Mouse (Mus musculus): Measurements from ENCODE around the gene H2al1i. TPM values are rescaled to one million over a fixed set of nuclear protein-coding genes. Genes with fewer than 3 reads are reported as not detected.

H2al1i gene
- polyA plus RNA-seq, 1 experiment from 2014 or later: not detected

GRCm38 (mm10) chrX:11363890-11364289, 39.4 kb downstream of the H2al1i start:
- Histone ChIP-seq H3K9me3 (ENCODE audit: control insufficient read depth, low read length) (no peaks in the 10 kb centered on the region), H3K4me3 (ENCODE audit: low read depth, low read length) (no peak overlapping the region), H3K27me3 (ENCODE audit: control insufficient read depth, insufficient read depth, low read length) (peaks cover 3% of the 10 kb centered on the region; the same call in 1 of the 2 replicates), H3K4me2 (no peak overlapping the region), H3K4me1 (ENCODE audit: control insufficient read depth, insufficient read depth, low read length) (no peaks in the 10 kb centered on the region), H3K9ac (ENCODE audit: low read length) (no peak overlapping the region), H3K27ac (ENCODE audit: low read depth, low read length) (no peak overlapping the region), H3K36me3 (ENCODE audit: control insufficient read depth, insufficient read depth, low read length) (no peaks in the 10 kb centered on the region)
- DNase-seq (ENCODE audit: low spot score, missing footprints) (no peak), ATAC-seq (ENCODE audit: low FRiP score) (no peak)
- WGBS: 68% methylated on average over 6 of the region's 6 CpGs

- ATAC-seq (ENCODE audit: low FRiP score): no peak
- WGBS: 59% methylated on average over 12 of the region's 12 CpGs
Measured at GRCm38 (mm10) chrX:11365151-11365550, 40.7 kb downstream of the H2al1i start.

More at GRCm38 (mm10) chrX:11365151-11365550, 40.7 kb downstream of the H2al1i start:
- H3K36me3 ChIP-seq (ENCODE audit: control insufficient read depth, insufficient read depth, low read length): no peaks in the 10 kb centered on the region
- no peaks in the 10 kb centered on the region for H3K4me1 ChIP-seq (ENCODE audit: control insufficient read depth, insufficient read depth, low read length)
- no peak for DNase-seq (ENCODE audit: low spot score, missing footprints)
- peaks cover 3% of the 10 kb centered on the region; the same call in 1 of the 2 replicates for H3K27me3 ChIP-seq (ENCODE audit: control insufficient read depth, insufficient read depth, low read length)
- no peak overlapping the region for H3K4me2 ChIP-seq
- H3K9me3 ChIP-seq (ENCODE audit: control insufficient read depth, low read length): no peaks in the 10 kb centered on the region
- no peak overlapping the region for H3K9ac ChIP-seq (ENCODE audit: low read length)
- H3K4me3 ChIP-seq (ENCODE audit: low read depth, low read length): no peak overlapping the region
- no peak overlapping the region for H3K27ac ChIP-seq (ENCODE audit: low read depth, low read length)

Other genes with a start within 250 kb of the H2al1i start
- not detected in 2 replicates for gene H2al1a, start 25.4 kb upstream of the H2al1i start, polyA plus RNA-seq (2014; fragmentation: Nextera tagmentation; extraction: Ambion mirVana)
- gene H2al1b, start 22.2 kb upstream of the H2al1i start, polyA plus RNA-seq (2014; fragmentation: Nextera tagmentation; extraction: Ambion mirVana): not detected in 2 replicates
- not detected in 2 replicates for gene H2al1c, start 19.0 kb upstream of the H2al1i start, polyA plus RNA-seq (2014; fragmentation: Nextera tagmentation; extraction: Ambion mirVana)
- not detected in 2 replicates for gene H2al1d, start 15.8 kb upstream of the H2al1i start, polyA plus RNA-seq (2014; fragmentation: Nextera tagmentation; extraction: Ambion mirVana)
- not detected in 2 replicates for gene H2al1e, start 12.7 kb upstream of the H2al1i start, polyA plus RNA-seq (2014; fragmentation: Nextera tagmentation; extraction: Ambion mirVana)
- gene H2al1f, start 9.5 kb upstream of the H2al1i start, polyA plus RNA-seq (2014; fragmentation: Nextera tagmentation; extraction: Ambion mirVana): not detected in 2 replicates
- not detected in 2 replicates for gene H2al1g, start 6.4 kb upstream of the H2al1i start, polyA plus RNA-seq (2014; fragmentation: Nextera tagmentation; extraction: Ambion mirVana)
- gene H2al1h, start 3.2 kb upstream of the H2al1i start, polyA plus RNA-seq (2014; fragmentation: Nextera tagmentation; extraction: Ambion mirVana): not detected in 2 replicates
- not detected in 2 replicates for gene H2al1j, start 3.2 kb downstream of the H2al1i start, polyA plus RNA-seq (2014; fragmentation: Nextera tagmentation; extraction: Ambion mirVana)

All from midbrain, embryonic 11.5 days (tissue).